15 mouse cellular contexts compared by ENCODE assay signal in the genomic region with DNA sequence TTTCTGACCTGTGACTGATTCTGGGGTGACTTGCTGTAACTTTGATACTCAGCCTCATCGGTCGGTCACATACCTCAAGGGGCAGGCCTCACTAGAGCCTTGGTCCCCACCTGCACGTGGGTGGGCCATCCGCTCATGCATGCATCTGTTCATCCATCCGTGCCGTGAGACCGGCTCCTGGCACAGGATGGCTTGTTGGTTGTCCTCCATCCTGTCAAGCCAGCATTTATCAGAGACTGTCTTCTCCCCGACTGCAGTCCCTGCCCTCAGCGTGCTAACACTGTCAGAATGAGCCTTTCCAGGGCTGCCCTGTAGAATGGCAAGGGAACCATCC.
A peak's percentile ranks its signal among the peaks of the same experiment; 100 is the strongest.
DNase-seq lines count a peak whose midpoint lies in the region; ATAC-seq and TF ChIP-seq lines count a peak whose summit lies in the region.
"Had no signal": no experiment of that assay in that cellular context is flagged by ENCODE, and none has a peak within 500 bp of the region (broad histone marks: within the 10 kb centered on the region; RNA-seq: fewer than 3 reads in every experiment).

No protein-coding gene starts in this region.

- H3K27ac ChIP-seq in layer of hippocampus, adult 2 months: no peak overlapping the region
- H3K27ac ChIP-seq: heart, embryonic 13.5 days had no signal

- TF ChIP-seq CTCF in layer of hippocampus, adult 2 months (conservative IDR thresholded peaks at IDR 0.05): no peak

- DNase-seq in embryo, embryonic 10.5 days (ENCODE audit: low spot score): peak; percentile 40
- no peak for DNase-seq in embryo, embryonic 9.5 days (ENCODE audit: extremely low spot score)
- peak; percentile 16 to 24 for DNase-seq in layer of hippocampus, postnatal 10 days (ENCODE audit: low spot score in 2 of 2)
- DNase-seq in layer of hippocampus, adult 2 months (ENCODE audit: low spot score in 2 of 2): no peak
- peak; percentile 31 for DNase-seq in right cerebral cortex, postnatal 14 days
- no peak for DNase-seq in right cerebral cortex, postnatal 4 days
- peak; percentile 39 for DNase-seq in retina, postnatal 1 day
- DNase-seq: adrenal gland, postnatal 25 days; forebrain, postnatal 0 days; gastrocnemius, postnatal 36 days; kidney, adult 18-20 months; layer of hippocampus, adult 9-11 months; lung, adult 18-20 months had no signal

- ATAC-seq in megakaryocyte progenitor cell, adult 5-6 weeks (replicated peaks; ENCODE audit: poor library complexity): no peak

- H3K4me3 ChIP-seq in layer of hippocampus, adult 2 months: no peak overlapping the region
- H3K4me3 ChIP-seq: heart, embryonic 13.5 days had no signal

Comparison
In these comparisons a context has a peak if more than half of its experiments do, and no peak if none do; other contexts are left out.
1. DNase-seq: peak in embryo, embryonic 10.5 days (single experiment), layer of hippocampus, postnatal 10 days (2 of 2), right cerebral cortex, postnatal 14 days (single experiment) and retina, postnatal 1 day (single experiment); none in embryo, embryonic 9.5 days (single experiment), layer of hippocampus, adult 2 months (0 of 2) and right cerebral cortex, postnatal 4 days (single experiment).